Mouse (Mus musculus) heart, postnatal 0 days (tissue): Measurements from ENCODE around the gene Fibp.

Experiments
- CTCF ChIP-seq: IDR thresholded peaks from 2 replicates; pipeline ENCODE4 v1.5.1; 2016; ENCODE audit warnings: antibody characterized with exemption, control low read depth, low read depth
- EP300 ChIP-seq: IDR thresholded peaks from 2 replicates; pipeline ENCODE4 v1.6.1; 2016; ENCODE audit warnings: antibody characterized with exemption, low read depth

DNA sequence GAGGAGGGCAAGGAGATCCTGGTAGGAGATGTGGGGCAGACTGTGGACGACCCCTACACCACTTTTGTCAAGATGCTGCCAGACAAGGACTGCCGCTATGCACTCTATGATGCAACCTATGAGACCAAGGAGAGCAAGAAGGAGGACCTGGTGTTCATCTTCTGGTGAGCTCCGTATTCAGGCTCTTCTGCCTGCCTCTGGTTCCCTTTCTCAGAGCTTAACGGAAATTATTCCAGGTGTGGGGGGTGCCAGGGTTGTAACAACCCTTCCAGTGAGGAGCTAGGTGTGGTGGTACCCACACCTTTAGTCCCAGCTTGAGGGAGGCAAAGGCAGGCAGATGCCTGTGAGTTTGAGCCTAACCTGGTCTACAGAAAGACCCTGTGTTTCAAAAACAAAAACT is 32.2 kb downstream of the Fibp start:
- TF ChIP-seq CTCF: no peak
- TF ChIP-seq EP300: no peak
